Mouse (Mus musculus): Measurements from ENCODE around the gene Irgc1. TPM values are rescaled to one million over a fixed set of nuclear protein-coding genes. Genes with fewer than 3 reads are reported as not detected.

Irgc1 gene
- polyA plus RNA-seq, 1 experiment: not detected

DNA sequence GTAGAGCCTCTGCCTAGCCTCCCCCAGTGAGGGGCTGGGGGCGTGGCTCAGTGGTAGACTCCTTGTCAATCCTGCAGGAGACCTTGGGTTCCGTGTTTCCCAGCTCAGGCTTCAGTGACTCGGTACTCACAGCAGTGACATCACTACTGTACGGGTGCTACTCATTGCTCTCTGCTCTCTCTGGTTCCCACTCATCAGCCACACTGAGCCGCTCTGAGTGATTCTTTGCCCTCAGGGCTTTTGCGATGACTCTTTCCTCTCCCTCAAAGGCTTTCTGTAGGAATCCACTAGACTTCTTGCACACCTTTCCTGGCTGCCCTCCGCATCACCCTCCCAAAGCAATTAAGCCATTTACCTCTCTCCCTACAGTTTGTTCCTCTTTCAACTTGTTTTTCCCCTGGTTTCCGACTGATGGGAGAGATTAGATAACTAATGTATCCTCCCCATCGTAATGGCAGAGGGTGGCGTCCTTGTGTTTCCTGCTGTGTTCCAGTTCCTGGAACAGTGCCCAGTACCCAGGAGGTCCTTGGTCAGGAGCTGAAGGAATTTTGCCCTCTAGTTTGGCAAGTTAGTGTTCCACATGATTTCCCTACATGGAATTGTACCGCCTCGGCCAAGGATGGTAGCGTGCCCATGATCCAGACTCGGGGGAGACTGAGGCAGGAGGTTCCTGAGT lies 9.4 kb upstream of the Irgc1 start:
- Histone ChIP-seq H3K4me3 (replicated peaks) (no peak overlapping the region), H3K9me3 (ENCODE audit: control insufficient read depth, low read length) (no peaks in the 10 kb centered on the region), H3K36me3 (ENCODE audit: control insufficient read depth) (no peaks in the 10 kb centered on the region), H3K4me1 (ENCODE audit: control insufficient read depth) (no peaks in the 10 kb centered on the region; the same call in 1 of the 2 replicates), H3K27me3 (ENCODE audit: control insufficient read depth) (peaks cover 20% of the 10 kb centered on the region)
- no peak for TF ChIP-seq GATA1 (IDR thresholded peaks at IDR 0.05; ENCODE audit: low read length)
- no peak for TF ChIP-seq TAL1 (IDR thresholded peaks at IDR 0.05; ENCODE audit: low read length)

DNA sequence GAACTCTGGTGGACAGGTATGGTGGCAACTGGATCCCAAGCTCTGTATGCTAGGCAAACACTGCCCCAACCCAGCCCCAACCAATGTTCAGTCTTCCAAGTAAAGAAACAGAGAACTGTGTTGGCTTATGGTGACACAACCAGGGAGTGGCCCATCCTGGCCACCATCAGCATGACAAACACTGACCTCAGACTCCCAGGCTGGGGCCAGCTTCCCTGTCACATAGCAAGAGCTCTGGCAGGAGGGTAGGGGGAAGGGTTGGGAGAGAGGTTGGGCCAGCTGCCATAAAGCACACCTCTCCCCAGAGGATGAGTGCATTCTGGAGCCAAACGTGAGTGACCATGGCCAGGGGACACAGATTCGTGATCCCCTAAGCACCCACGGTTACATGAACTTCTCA lies 7.7 kb upstream of the Irgc1 start:
- no peak overlapping the region for H3K4me3 ChIP-seq (replicated peaks)
- H3K9me3 ChIP-seq (ENCODE audit: control insufficient read depth, low read length): no peaks in the 10 kb centered on the region
- no peaks in the 10 kb centered on the region; the same call in 1 of the 2 replicates for H3K4me1 ChIP-seq (ENCODE audit: control insufficient read depth)
- H3K27me3 ChIP-seq (ENCODE audit: control insufficient read depth): peaks cover 20% of the 10 kb centered on the region
- TF ChIP-seq TAL1 (IDR thresholded peaks at IDR 0.05; ENCODE audit: low read length) (no peak), GATA1 (IDR thresholded peaks at IDR 0.05; ENCODE audit: low read length) (no peak)
- no peaks in the 10 kb centered on the region for H3K36me3 ChIP-seq (ENCODE audit: control insufficient read depth)

GRCm38 (mm10) chr7:24459440-24459839 lies 7.3 kb upstream of the Irgc1 start:
- no peaks in the 10 kb centered on the region; the same call in 1 of the 2 replicates for H3K4me1 ChIP-seq (ENCODE audit: control insufficient read depth)
- H3K27me3 ChIP-seq (ENCODE audit: control insufficient read depth): peaks cover 20% of the 10 kb centered on the region
- no peak for TF ChIP-seq TAL1 (IDR thresholded peaks at IDR 0.05; ENCODE audit: low read length)
- no peak for TF ChIP-seq GATA1 (IDR thresholded peaks at IDR 0.05; ENCODE audit: low read length)
- H3K36me3 ChIP-seq (ENCODE audit: control insufficient read depth): no peaks in the 10 kb centered on the region
- H3K4me3 ChIP-seq (replicated peaks): no peak overlapping the region
- no peaks in the 10 kb centered on the region for H3K9me3 ChIP-seq (ENCODE audit: control insufficient read depth, low read length)

- Histone ChIP-seq H3K36me3 (ENCODE audit: control insufficient read depth) (no peaks in the 10 kb centered on the region), H3K4me3 (replicated peaks) (no peak overlapping the region), H3K9me3 (ENCODE audit: control insufficient read depth, low read length) (no peaks in the 10 kb centered on the region), H3K27me3 (ENCODE audit: control insufficient read depth) (peaks cover 16% of the 10 kb centered on the region), H3K4me1 (ENCODE audit: control insufficient read depth) (no peaks in the 10 kb centered on the region; the same call in 1 of the 2 replicates)
- TF ChIP-seq GATA1 (IDR thresholded peaks at IDR 0.05; ENCODE audit: low read length) (no peak), TAL1 (IDR thresholded peaks at IDR 0.05; ENCODE audit: low read length) (no peak)
Observed at GRCm38 (mm10) chr7:24457726-24458370, 5.8 kb upstream of the Irgc1 start.

GRCm38 (mm10) chr7:24455726-24456125 lies 3.6 kb upstream of the Irgc1 start:
- Histone ChIP-seq H3K27me3 (ENCODE audit: control insufficient read depth) (peaks cover 6% of the 10 kb centered on the region), H3K9me3 (ENCODE audit: control insufficient read depth, low read length) (no peaks in the 10 kb centered on the region), H3K4me3 (replicated peaks) (no peak overlapping the region), H3K4me1 (ENCODE audit: control insufficient read depth) (peaks cover 7% of the 10 kb centered on the region), H3K36me3 (ENCODE audit: control insufficient read depth) (no peaks in the 10 kb centered on the region)
- TF ChIP-seq TAL1 (IDR thresholded peaks at IDR 0.05; ENCODE audit: low read length) (no peak), GATA1 (IDR thresholded peaks at IDR 0.05; ENCODE audit: low read length) (no peak)

DNA sequence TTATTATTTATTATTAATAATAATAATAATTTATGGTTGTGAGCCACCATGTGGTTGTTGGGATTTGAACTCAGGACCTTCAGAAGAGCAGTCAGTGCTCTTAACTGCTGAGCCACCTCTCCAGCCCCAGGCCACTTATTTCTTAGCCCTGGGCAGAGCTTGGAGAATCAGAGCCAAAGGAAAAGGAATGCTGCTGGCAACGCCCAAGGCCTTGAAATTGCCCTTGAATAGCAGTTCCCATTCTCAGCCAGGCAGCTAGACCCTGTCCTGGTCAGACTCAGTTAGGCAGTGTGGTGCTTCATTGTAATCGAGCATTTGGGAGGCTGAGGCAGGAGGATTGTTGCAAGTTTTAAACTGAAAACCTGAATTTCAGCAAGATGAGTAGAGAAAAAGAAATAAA lies 2.1 kb upstream of the Irgc1 start:
- no peaks in the 10 kb centered on the region for H3K36me3 ChIP-seq (ENCODE audit: control insufficient read depth)
- peaks cover 13% of the 10 kb centered on the region for H3K4me1 ChIP-seq (ENCODE audit: control insufficient read depth)
- H3K4me3 ChIP-seq (replicated peaks): no peak overlapping the region
- TF ChIP-seq GATA1 (IDR thresholded peaks at IDR 0.05; ENCODE audit: low read length) (no peak), TAL1 (IDR thresholded peaks at IDR 0.05; ENCODE audit: low read length) (no peak)
- no peaks in the 10 kb centered on the region for H3K9me3 ChIP-seq (ENCODE audit: control insufficient read depth, low read length)
- peaks cover 6% of the 10 kb centered on the region for H3K27me3 ChIP-seq (ENCODE audit: control insufficient read depth)

- H3K4me1 ChIP-seq (ENCODE audit: control insufficient read depth): peaks cover 13% of the 10 kb centered on the region
- no peaks in the 10 kb centered on the region for H3K9me3 ChIP-seq (ENCODE audit: control insufficient read depth, low read length)
- no peaks in the 10 kb centered on the region for H3K36me3 ChIP-seq (ENCODE audit: control insufficient read depth)
- peaks cover 6% of the 10 kb centered on the region for H3K27me3 ChIP-seq (ENCODE audit: control insufficient read depth)
- H3K4me3 ChIP-seq (replicated peaks): no peak overlapping the region
- TF ChIP-seq GATA1 (IDR thresholded peaks at IDR 0.05; ENCODE audit: low read length): no peak
- no peak for TF ChIP-seq TAL1 (IDR thresholded peaks at IDR 0.05; ENCODE audit: low read length)
Observed at GRCm38 (mm10) chr7:24450585-24451017, 1.5 kb downstream of the Irgc1 start.

- no peaks in the 10 kb centered on the region for H3K9me3 ChIP-seq (ENCODE audit: control insufficient read depth, low read length)
- TF ChIP-seq TAL1 (IDR thresholded peaks at IDR 0.05; ENCODE audit: low read length) (no peak), GATA1 (IDR thresholded peaks at IDR 0.05; ENCODE audit: low read length) (no peak)
- H3K4me1 ChIP-seq (ENCODE audit: control insufficient read depth): peaks cover 13% of the 10 kb centered on the region
- H3K27me3 ChIP-seq (ENCODE audit: control insufficient read depth): peaks cover 6% of the 10 kb centered on the region
- no peaks in the 10 kb centered on the region for H3K36me3 ChIP-seq (ENCODE audit: control insufficient read depth)
- no peak overlapping the region for H3K4me3 ChIP-seq (replicated peaks)
Observed at GRCm38 (mm10) chr7:24448782-24449517, 3.1 kb downstream of the Irgc1 start.

Data from erythroblast, embryonic 14.5 days (primary cell).